Mouse (Mus musculus): ENCODE results near the gene Castor1.

Gene Castor1

GRCm38 (mm10) chr11:4205951-4206350, 12.1 kb upstream of the Castor1 start:
- no peak for ATAC-seq (ENCODE audit: insufficient number of reproducible peaks, low FRiP score, low TSS enrichment)

- ATAC-seq (ENCODE audit: insufficient number of reproducible peaks, low FRiP score, low TSS enrichment) = no peak
Measured at GRCm38 (mm10) chr11:4206563-4206962, 11.5 kb upstream of the Castor1 start.

- no peak for ATAC-seq (ENCODE audit: insufficient number of reproducible peaks, low FRiP score, low TSS enrichment)
Measured at GRCm38 (mm10) chr11:4207655-4208054, 10.4 kb upstream of the Castor1 start.

- ATAC-seq (ENCODE audit: insufficient number of reproducible peaks, low FRiP score, low TSS enrichment) = no peak
Measured at GRCm38 (mm10) chr11:4209556-4209955, 8.5 kb upstream of the Castor1 start.

- no peak for ATAC-seq (ENCODE audit: insufficient number of reproducible peaks, low FRiP score, low TSS enrichment)
Measured at GRCm38 (mm10) chr11:4210786-4211185, 7.2 kb upstream of the Castor1 start.

- no peak for ATAC-seq (ENCODE audit: insufficient number of reproducible peaks, low FRiP score, low TSS enrichment)
Measured at GRCm38 (mm10) chr11:4213107-4213506, 4.9 kb upstream of the Castor1 start.

GRCm38 (mm10) chr11:4214572-4214971, 3.5 kb upstream of the Castor1 start:
- no peak for ATAC-seq (ENCODE audit: insufficient number of reproducible peaks, low FRiP score, low TSS enrichment)

- no peak for ATAC-seq (ENCODE audit: insufficient number of reproducible peaks, low FRiP score, low TSS enrichment)
Measured at GRCm38 (mm10) chr11:4215061-4215460, 3.0 kb upstream of the Castor1 start.

GRCm38 (mm10) chr11:4216248-4217000, 1.6 kb upstream of the Castor1 start:
- ATAC-seq (ENCODE audit: insufficient number of reproducible peaks, low FRiP score, low TSS enrichment) = no peak

- no peak for ATAC-seq (ENCODE audit: insufficient number of reproducible peaks, low FRiP score, low TSS enrichment)
Measured at GRCm38 (mm10) chr11:4218637-4219036, 612 bp downstream of the Castor1 start.

GRCm38 (mm10) chr11:4219317-4219751, 1.3 kb downstream of the Castor1 start:
- ATAC-seq (ENCODE audit: insufficient number of reproducible peaks, low FRiP score, low TSS enrichment) = no peak

- no peak for ATAC-seq (ENCODE audit: insufficient number of reproducible peaks, low FRiP score, low TSS enrichment)
Measured at GRCm38 (mm10) chr11:4219908-4220307, 1.9 kb downstream of the Castor1 start.

GRCm38 (mm10) chr11:4220443-4221400, 2.7 kb downstream of the Castor1 start:
- 0 out of 2 replicates have a peak, but pooled peaks have one; percentile 43 for ATAC-seq (ENCODE audit: insufficient number of reproducible peaks, low FRiP score, low TSS enrichment)

- no peak for ATAC-seq (ENCODE audit: insufficient number of reproducible peaks, low FRiP score, low TSS enrichment)
Measured at GRCm38 (mm10) chr11:4222046-4222950, 4.3 kb downstream of the Castor1 start.

- ATAC-seq (ENCODE audit: insufficient number of reproducible peaks, low FRiP score, low TSS enrichment) = no peak
Measured at GRCm38 (mm10) chr11:4223393-4224188, 5.6 kb downstream of the Castor1 start.

GRCm38 (mm10) chr11:4224223-4224622, 6.2 kb downstream of the Castor1 start:
- ATAC-seq (ENCODE audit: insufficient number of reproducible peaks, low FRiP score, low TSS enrichment) = no peak

- no peak for ATAC-seq (ENCODE audit: insufficient number of reproducible peaks, low FRiP score, low TSS enrichment)
Measured at GRCm38 (mm10) chr11:4226569-4227325, 8.7 kb downstream of the Castor1 start.

GRCm38 (mm10) chr11:4228463-4228862, 10.4 kb downstream of the Castor1 start:
- peak; percentile 86 for ATAC-seq (ENCODE audit: insufficient number of reproducible peaks, low FRiP score, low TSS enrichment)

- ATAC-seq (ENCODE audit: insufficient number of reproducible peaks, low FRiP score, low TSS enrichment) = no peak
Measured at GRCm38 (mm10) chr11:4229841-4230240, 11.8 kb downstream of the Castor1 start.
